Mouse (Mus musculus): ENCODE results near the gene Atp6v0a4. TPM values are rescaled to one million over a fixed set of nuclear protein-coding genes. Genes with fewer than 3 reads are reported as not detected.

Atp6v0a4 gene
- total RNA-seq, 2 experiments from 2014 or later, result 1.5 to 2.0 TPM

- DNase-seq, result no peak
- intact Hi-C loops (cut with DNase I; ENCODE audit: low total_unique reads), result no loop called here
These were observed 91.4 kb downstream of the Atp6v0a4 start for GRCm38 (mm10) chr6:38032801-38033566.

- intact Hi-C loops (cut with DNase I; ENCODE audit: low total_unique reads), result no loop called here
- peak; percentile 23 for DNase-seq
These were observed 92.4 kb downstream of the Atp6v0a4 start for GRCm38 (mm10) chr6:38031924-38032540.

GRCm38 (mm10) chr6:38028205-38028604 lies 96.2 kb downstream of the Atp6v0a4 start:
- no peak for DNase-seq
- intact Hi-C loops (cut with DNase I; ENCODE audit: low total_unique reads), result no loop called here

GRCm38 (mm10) chr6:38027771-38028170 lies 96.6 kb downstream of the Atp6v0a4 start:
- intact Hi-C loops (cut with DNase I; ENCODE audit: low total_unique reads), result no loop called here
- no peak for DNase-seq

- no peak for DNase-seq
- intact Hi-C loops (cut with DNase I; ENCODE audit: low total_unique reads), result no loop called here
These were observed 101.1 kb downstream of the Atp6v0a4 start for GRCm38 (mm10) chr6:38023284-38023683.

GRCm38 (mm10) chr6:38021406-38021805 lies 103.0 kb downstream of the Atp6v0a4 start:
- intact Hi-C loops (cut with DNase I; ENCODE audit: low total_unique reads), result no loop called here
- DNase-seq, result no peak

GRCm38 (mm10) chr6:38012829-38013228 lies 111.6 kb downstream of the Atp6v0a4 start:
- DNase-seq, result no peak
- intact Hi-C loops (cut with DNase I; ENCODE audit: low total_unique reads), result no loop called here

- DNase-seq, result peak; percentile 25
- intact Hi-C loops (cut with DNase I; ENCODE audit: low total_unique reads), result no loop called here
These were observed 116.9 kb downstream of the Atp6v0a4 start for GRCm38 (mm10) chr6:38007459-38007858.

Other genes with a start within 250 kb of the Atp6v0a4 start
- under 1 TPM; 0.58 to 0.66 TPM for gene Svopl, start 77.6 kb downstream of the Atp6v0a4 start, total RNA-seq (2021)
- not detected for gene Tmem213, start 15.3 kb downstream of the Atp6v0a4 start, total RNA-seq (2021)
- gene D630045J12Rik, start 129.4 kb upstream of the Atp6v0a4 start, total RNA-seq (2021), result 1 to 10 TPM; 1.0 to 1.5 TPM
- 1 to 10 TPM; 2.1 to 2.9 TPM for gene Zc3hav1l, start 174.7 kb upstream of the Atp6v0a4 start, total RNA-seq (2021)
- 1 to 10 TPM; 7.9 to 8.3 TPM for gene Zc3hav1, start 230.0 kb upstream of the Atp6v0a4 start, total RNA-seq (2021)

Measured in gastrocnemius, postnatal 14 days (tissue).